Mouse (Mus musculus) heart, postnatal 0 days (tissue): ENCODE measurements around the gene Cnot10.

ENCODE experiments used
- CTCF ChIP-seq: IDR thresholded peaks from 2 replicates; pipeline ENCODE4 v1.5.1; 2016; ENCODE audit warnings: antibody characterized with exemption, control low read depth, low read depth
- EP300 ChIP-seq: IDR thresholded peaks from 2 replicates; pipeline ENCODE4 v1.6.1; 2016; ENCODE audit warnings: antibody characterized with exemption, low read depth

DNA sequence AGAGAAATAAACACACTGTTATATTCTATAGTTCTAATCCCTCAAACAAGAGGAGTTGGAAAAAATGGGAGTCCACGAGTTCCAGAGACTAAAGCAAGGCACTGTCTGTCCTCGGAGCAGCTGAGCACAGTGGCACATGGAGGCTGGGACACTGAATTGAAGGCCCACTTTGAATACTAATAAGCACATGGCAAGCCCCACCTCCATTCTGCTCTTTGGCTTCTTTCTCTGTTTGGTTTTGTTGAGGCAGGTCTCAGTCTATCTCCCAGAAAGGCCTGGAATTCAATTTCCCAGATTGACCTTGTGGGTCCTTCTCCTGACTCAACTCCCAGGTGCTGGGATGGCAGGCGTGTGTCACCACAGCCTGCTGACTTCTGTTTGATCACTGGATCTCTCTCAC lies 3.2 kb downstream of the Cnot10 start:
- TF ChIP-seq CTCF (no peak), EP300 (no peak)
